Mouse (Mus musculus) urinary bladder, postnatal 14 days (tissue): ENCODE results near the gene Hps4.
"Not testable (repeated sequence)": the region's sequence is repeated elsewhere in the genome, so short reads cannot be mapped to it uniquely, and the experiment has no call there.

ENCODE experiments used
- DNase-seq: peaks from one replicate; pipeline ENCODE4 v3.0.0; 2021; ENCODE audit warnings: low spot score

Hps4 gene

DNA sequence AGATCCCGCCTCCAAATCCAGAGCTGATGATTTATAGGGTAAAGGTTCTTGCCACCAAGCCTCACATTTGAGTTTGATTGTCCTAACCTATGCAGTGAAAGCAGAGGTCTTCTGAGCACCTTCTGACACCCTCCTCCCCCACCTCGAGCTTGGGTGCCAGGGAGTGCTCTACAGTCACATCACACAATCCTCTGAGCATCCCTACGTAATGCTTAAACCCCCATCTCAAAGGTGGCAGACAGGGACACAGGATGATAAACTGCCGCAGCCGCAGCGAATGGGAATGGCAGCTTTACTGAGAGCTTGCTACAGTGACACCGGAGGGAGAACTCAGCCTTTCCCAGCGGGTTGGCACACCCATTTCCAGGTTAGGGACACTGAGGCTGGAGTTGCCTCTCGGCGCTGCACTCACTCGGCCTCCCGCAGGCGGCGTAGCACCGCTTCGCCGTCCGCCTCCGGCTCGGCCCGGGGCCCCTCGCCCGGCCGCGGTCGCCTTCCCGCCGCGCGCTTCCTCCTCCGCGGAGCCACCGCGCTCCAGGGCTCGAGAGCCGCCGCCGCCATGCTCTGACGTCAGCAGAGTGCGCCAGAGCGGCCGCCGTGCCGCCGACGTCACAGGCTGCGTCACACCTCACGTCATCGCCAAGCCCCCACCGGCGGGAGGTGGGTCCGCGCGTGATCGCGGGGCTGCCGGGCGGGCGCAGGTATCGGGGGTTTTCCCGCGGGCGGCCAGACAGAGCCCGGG is at the start of gene Hps4, which contains the start of gene Srrd:
Hps4 (plus strand) TSS at position 621 of the 742 bp plus-strand sequence.
Srrd (minus strand) TSS at position 578 of the 742 bp plus-strand sequence.
- peak; percentile 82 for DNase-seq

GRCm38 (mm10) chr5:112293800-112294199 is 49.1 kb upstream of the Hps4 start:
- DNase-seq: no peak

DNA sequence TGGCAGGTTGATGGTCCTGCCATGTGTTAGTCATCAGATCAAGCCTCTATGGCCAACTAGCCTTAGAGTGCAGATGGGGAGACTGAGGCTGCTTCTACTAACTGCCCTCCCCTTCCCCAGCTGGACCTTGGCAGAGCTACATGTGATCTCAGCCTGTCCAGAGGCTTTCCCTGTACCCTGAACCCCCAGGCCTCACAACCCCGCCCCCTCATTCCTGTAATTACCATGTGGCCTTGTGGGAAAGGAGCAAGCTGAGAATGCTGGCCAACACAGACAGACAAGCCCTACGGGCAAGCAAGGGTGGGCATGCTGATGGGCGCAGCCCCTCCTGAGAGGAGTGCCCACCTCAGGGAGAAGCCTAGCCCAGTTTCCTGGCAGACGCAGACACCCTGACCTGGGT is 48.2 kb upstream of the Hps4 start:
- DNase-seq: no peak

DNA sequence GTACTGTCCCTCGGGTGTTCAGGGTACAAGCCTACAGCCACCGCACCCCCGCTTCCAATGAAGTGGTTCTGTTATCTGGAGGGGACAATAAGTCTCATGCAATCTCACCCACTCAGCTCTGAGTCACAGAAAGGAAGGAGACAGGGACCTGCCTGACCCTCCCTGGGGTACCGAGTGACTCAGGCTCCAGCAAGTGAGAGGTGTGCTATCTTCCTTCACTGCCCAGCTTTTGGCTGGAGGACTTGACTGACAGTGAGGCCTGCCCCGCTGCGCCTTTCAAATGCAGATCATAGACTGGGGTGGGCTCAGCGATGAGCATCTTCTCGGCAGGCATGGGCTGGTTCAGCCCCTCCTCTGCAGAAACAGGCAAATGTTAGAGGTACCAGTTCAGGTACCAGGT is 47.7 kb upstream of the Hps4 start:
- DNase-seq: no peak

- no peak for DNase-seq
Measured at GRCm38 (mm10) chr5:112295564-112295963, 47.3 kb upstream of the Hps4 start.

GRCm38 (mm10) chr5:112296404-112297181 is 46.3 kb upstream of the Hps4 start:
- DNase-seq: no peak

GRCm38 (mm10) chr5:112297257-112297656 is 45.6 kb upstream of the Hps4 start:
- no peak for DNase-seq

- DNase-seq: no peak
Measured at GRCm38 (mm10) chr5:112298226-112298988, 44.5 kb upstream of the Hps4 start.

GRCm38 (mm10) chr5:112299399-112299798 is 43.5 kb upstream of the Hps4 start:
- no peak for DNase-seq

DNA sequence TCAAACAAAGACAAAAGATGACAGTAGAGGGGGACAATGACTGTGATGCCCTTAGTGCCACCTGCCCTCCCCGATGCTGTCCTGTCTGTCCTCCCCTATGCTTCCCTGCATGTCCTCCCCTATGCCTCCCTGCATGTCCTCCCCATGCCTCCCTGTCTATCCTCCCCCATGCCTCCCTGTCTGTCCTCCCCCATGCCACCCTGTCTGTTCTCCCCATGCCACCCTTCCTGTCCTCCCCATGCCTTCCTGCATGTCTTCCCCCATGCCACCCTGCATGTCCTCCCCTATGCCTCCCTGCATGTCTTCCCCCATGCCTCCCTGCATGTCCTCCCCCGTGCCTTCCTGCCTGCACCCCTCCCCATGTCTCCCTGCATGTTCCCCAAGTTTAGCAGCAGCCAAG is 42.8 kb upstream of the Hps4 start:
- no peak for DNase-seq

DNA sequence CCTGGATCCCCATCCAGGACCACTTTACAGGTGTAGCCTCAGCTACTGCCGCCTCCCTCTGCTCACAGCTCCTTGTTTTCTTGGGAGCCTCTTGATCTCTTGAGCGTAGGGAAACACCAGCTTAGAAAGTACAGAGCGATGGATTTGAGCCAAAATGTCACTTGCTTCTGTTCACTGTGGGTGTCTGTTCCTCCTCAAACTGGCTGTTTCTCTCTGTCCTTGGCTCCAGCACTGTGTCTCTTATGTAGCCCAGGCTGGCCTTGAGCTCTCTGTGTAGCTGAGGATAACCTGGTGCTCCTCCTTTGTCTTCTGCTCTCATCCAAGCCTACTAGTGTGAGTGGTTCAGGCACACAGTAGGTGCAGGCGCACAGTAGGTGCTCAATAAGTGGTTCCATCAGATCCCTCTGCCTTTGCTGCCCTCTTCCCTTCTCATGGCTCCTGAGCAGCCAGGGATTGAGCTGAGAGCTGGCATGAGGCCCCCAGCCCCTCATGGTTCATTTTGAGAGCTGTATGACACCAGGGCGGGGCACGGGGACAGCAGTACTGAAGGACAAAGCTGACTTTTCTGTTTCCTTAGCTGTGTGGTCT is 42.1 kb upstream of the Hps4 start:
- no peak for DNase-seq

DNA sequence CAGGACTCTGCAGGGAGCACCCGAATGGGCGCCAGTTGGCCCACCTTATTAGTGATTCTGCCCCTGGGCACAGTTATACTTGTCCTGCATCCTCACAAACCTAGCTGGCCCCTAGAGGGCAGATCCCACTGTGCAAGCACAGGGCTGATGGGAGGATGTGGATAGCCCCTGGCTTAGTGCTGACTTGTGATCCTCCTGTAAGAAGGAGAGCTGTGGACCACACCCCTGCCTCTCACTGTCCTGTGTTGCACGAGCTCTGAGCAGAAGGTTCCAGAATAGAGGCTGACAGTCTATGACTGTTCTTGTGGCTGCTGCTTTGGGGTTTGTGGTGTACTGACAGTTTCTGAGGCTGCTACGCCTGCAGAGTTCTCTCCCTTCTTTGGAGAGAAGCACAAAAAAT is 41.2 kb upstream of the Hps4 start:
- DNase-seq: no peak

GRCm38 (mm10) chr5:112302310-112302709 is 40.6 kb upstream of the Hps4 start:
- DNase-seq: no peak

DNA sequence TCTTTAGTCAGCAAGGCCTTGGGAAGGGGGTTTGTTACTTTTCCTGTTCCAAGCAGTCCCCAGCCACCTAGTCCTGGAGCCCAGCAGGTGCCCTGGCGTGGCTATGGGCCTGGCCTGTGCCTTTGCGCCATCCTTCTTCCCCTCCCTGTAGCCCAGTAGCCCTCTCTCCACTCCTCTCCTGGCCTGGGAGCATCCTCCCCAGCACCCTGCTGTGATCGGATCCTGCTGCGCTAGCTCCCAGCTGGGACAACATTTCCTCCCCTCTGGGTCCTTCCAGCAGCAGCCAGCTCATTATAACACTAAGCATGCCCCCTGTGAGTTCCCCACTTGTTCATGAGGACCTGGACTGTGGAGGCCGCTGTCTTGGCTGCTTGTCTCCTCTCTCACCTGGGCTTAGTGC is 37.0 kb upstream of the Hps4 start:
- no peak for DNase-seq

DNA sequence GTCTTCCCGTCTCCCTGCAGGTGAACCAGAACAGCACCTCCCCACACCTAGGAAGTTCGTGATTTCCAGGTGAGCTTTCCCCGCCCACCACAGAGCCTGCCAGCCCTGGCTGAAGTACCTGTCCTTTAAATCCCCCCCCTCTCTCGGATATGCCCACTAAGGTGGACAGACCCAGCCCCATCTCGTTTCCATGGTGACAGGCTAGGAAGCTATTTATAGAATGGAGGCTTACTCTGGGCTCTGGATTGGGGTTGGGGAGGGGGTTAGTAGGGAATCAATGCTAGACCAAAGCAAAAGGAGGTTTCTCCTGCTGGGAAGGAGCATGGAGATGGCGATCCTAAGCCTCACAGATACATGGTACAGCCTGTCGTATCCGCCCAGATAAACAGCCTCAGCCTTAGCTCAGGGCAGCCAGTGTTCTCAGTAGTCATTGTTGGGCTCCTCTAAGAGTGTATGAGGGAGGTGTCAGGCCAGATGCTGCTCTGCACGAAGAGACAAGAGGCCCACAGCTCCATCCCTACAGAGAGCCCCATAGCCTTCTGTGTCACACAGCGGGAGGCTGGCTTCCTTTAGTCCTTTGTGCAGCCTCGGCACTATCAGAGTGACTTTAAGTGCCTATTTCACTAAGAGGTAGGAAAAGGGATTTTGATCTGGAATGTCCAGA is 29.5 kb upstream of the Hps4 start:
- no peak for DNase-seq

DNA sequence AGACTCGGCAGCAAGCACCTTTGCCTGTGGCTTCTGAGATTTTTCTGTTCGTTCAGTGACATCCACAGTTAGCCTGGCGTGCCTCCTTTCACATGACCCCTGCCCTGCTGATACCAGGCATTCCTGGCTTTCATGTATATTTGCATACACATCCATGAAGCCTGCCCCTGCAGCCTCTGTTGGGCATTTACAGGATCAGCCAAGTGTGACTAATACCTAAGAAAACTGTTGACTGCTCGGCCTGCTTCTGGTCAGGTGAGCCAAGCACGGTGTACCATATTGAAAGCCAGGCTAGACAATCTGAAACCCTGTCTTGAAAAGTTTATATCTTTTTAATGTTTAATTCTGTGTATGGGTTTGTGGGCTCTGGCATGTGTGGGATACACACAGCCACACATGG is 26.4 kb upstream of the Hps4 start:
- no peak for DNase-seq

- no peak for DNase-seq
Measured at GRCm38 (mm10) chr5:112317328-112317727, 25.6 kb upstream of the Hps4 start.

- not testable (repeated sequence) for DNase-seq
Measured at GRCm38 (mm10) chr5:112319343-112319742, 23.5 kb upstream of the Hps4 start.

DNA sequence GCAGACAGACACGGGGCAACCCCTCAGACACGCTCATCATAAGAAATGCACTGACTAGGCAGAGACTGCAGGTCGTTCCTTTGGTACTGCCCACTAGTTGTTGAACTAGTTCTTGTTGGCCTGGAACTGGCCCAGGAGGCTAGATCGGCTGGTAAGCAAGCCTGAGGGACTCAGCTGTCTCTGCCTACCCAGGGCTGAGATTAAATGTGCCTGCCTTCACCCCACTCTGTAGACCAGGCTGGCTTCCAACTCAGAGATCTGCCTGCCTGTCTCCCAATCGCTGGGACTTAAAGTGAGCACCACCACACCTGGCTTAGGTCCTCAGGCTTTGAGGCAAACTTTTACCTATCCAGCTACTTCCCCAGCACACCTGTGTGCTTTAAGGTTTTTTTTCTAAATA is 22.5 kb upstream of the Hps4 start:
- no peak for DNase-seq

GRCm38 (mm10) chr5:112320936-112321335 is 21.9 kb upstream of the Hps4 start:
- DNase-seq: no peak

DNA sequence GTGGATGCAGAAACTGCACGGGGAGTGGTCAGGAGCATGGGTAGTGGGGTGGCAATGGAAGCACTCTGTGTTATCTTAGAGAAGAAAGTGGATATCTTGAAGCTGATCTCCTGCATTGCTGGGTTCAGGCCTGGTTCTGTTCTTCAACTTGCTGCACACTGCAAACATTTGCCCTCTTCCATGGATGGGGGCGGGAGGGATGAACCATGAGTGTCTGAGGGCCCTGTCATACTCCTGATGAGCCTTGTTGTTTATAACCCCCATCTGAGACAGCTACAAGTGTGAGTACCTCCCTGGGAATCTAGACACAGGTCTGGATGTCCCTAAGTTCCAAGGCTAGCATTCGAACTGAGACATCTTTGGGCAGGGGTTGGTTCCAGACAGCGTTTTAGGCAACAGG is 21.5 kb upstream of the Hps4 start:
- DNase-seq: no peak

DNA sequence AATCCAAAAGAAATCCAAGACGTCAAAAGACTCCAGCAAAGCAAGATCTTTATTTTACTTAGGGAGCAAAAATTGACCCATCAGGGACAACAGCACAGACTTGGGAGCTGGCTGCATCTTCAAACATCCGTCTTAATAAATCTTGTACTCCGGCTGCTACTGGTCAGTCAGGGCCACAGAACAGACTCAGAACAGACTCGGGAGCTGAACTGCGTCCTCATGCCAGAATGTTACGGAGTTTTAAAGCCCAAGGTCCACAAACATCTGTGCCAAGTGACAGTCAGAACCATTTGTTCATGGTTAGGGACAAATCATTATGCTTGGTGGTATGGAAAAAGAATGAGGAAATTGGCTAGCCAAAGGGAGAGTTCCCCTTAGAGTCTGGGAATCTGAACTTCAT is 19.6 kb upstream of the Hps4 start:
- no peak for DNase-seq
